Mouse (Mus musculus) lung, postnatal 4 days (tissue): ENCODE data around the gene Kirrel2.
"Not testable (repeated sequence)": the region's sequence is repeated elsewhere in the genome, so short reads cannot be mapped to it uniquely, and the experiment has no call there.

Experiments used
- DNase-seq, 2 experiments: peaks; one replicate each; pipeline ENCODE4 v3.0.0; 2021

Gene Kirrel2

GRCm38 (mm10) chr7:30457629-30458330 is at the start of gene Kirrel2, which contains the start of gene Nphs1:
TSS of gene Kirrel2 (minus strand) at chr7:30457690.
TSS of gene Nphs1 (plus strand) at chr7:30458315.
- no peak for DNase-seq

GRCm38 (mm10) chr7:30501159-30501558 is 43.7 kb upstream of the Kirrel2 start:
- not testable (repeated sequence) for DNase-seq

- not testable (repeated sequence) for DNase-seq
These were observed 38.1 kb upstream of the Kirrel2 start for GRCm38 (mm10) chr7:30495506-30496042.

GRCm38 (mm10) chr7:30493401-30493931 is 36.0 kb upstream of the Kirrel2 start, which contains the start of gene Prodh2:
TSS of gene Prodh2 (plus strand) at chr7:30493622.
- DNase-seq: no peak

GRCm38 (mm10) chr7:30492765-30493164 is 35.3 kb upstream of the Kirrel2 start:
- peak; percentile 54 to 75 for DNase-seq

- no peak for DNase-seq
These were observed 33.4 kb upstream of the Kirrel2 start for GRCm38 (mm10) chr7:30490957-30491307.

GRCm38 (mm10) chr7:30490251-30490956 is 32.9 kb upstream of the Kirrel2 start:
- DNase-seq: peak in 1 of 2 experiments; percentile 43

- peak in 1 of 2 experiments; percentile 19 for DNase-seq
These were observed 26.8 kb upstream of the Kirrel2 start for GRCm38 (mm10) chr7:30484250-30484649.

- no peak for DNase-seq
These were observed 20.2 kb upstream of the Kirrel2 start for GRCm38 (mm10) chr7:30477415-30478381.

GRCm38 (mm10) chr7:30476136-30476535 is 18.6 kb upstream of the Kirrel2 start:
- not testable (repeated sequence) for DNase-seq

GRCm38 (mm10) chr7:30474999-30475398 is 17.5 kb upstream of the Kirrel2 start:
- DNase-seq: no peak

- peak in 1 of 2 experiments; percentile 53 for DNase-seq
These were observed 14.9 kb upstream of the Kirrel2 start for GRCm38 (mm10) chr7:30472411-30472810.

- DNase-seq: no peak
These were observed 7.4 kb upstream of the Kirrel2 start for GRCm38 (mm10) chr7:30464816-30465300.

GRCm38 (mm10) chr7:30463996-30464395 is 6.5 kb upstream of the Kirrel2 start:
- DNase-seq: no peak

- DNase-seq: no peak
These were observed 6.1 kb upstream of the Kirrel2 start for GRCm38 (mm10) chr7:30463568-30463967.

- no peak for DNase-seq
These were observed 2.0 kb upstream of the Kirrel2 start for GRCm38 (mm10) chr7:30459484-30459883.

GRCm38 (mm10) chr7:30456911-30457628 is 420 bp downstream of the Kirrel2 start:
- no peak for DNase-seq

GRCm38 (mm10) chr7:30456487-30456886 is 1.0 kb downstream of the Kirrel2 start:
- DNase-seq: no peak

GRCm38 (mm10) chr7:30454259-30454658 is 3.2 kb downstream of the Kirrel2 start:
- no peak for DNase-seq

- DNase-seq: peak in 1 of 2 experiments; percentile 55
These were observed 3.7 kb downstream of the Kirrel2 start for GRCm38 (mm10) chr7:30453766-30454165.

- DNase-seq: no peak
These were observed 4.2 kb downstream of the Kirrel2 start for GRCm38 (mm10) chr7:30453327-30453726.
